34 mouse cellular contexts compared by ENCODE assay signal in the genomic region with DNA sequence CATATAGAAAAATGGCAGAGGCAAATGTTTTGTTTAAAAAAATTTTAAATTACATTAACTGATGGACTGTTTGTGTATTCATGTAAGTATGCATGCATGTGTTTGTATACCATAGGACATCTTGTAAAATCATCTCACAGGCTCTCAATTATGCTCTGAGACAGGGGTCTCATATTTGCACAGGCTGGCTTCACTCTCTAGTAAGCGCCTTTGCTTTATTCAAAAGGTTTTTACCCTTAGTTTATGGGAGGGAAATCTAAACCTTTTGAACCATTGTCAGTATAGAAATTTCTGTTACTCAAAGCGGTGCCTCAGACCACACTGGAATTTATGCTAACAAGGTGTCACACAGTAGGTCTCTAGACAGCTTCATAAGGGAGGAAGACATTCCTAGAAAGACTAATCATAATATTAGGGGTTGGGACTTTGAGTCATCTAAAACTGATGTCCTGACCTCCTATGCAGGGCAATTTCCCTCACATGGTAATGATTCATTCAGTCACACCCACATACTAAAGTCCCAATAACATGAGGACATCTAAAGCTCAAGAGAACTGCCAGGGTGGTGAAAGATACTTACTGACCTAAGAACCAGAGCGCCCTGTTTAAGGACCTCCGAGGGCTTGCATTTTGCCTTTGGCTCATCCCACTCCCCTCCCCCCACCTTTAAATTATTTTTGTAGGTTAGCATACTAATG. TPM values are rescaled to one million over a fixed set of nuclear protein-coding genes. Genes with fewer than 3 reads are reported as not detected.
DNase-seq lines count a peak whose midpoint lies in the region; ATAC-seq and TF ChIP-seq lines count a peak whose summit lies in the region.
"Had no signal": no experiment of that assay in that cellular context is flagged by ENCODE, and none has a peak within 500 bp of the region (broad histone marks: within the 10 kb centered on the region; RNA-seq: fewer than 3 reads in every experiment).

No protein-coding gene starts in this region.

- no peak for TF ChIP-seq POLR2A in small intestine, adult 2 months (IDR thresholded peaks at IDR 0.05; ENCODE audit: low read depth, low read length)

- no peak for TF ChIP-seq CTCF in small intestine, adult 2 months (IDR thresholded peaks at IDR 0.05; ENCODE audit: extremely low read depth, insufficient read length, insufficient replicate concordance, low read depth, low read length)

- H3K9ac ChIP-seq in midbrain, embryonic 11.5 days (ENCODE audit: low read length), result no peak overlapping the region
- H3K9ac ChIP-seq in midbrain, embryonic 14.5 days (replicated peaks; ENCODE audit: low read length), result no peak overlapping the region
- no peak overlapping the region for H3K9ac ChIP-seq in hindbrain, embryonic 11.5 days (ENCODE audit: low read depth, low read length)
- H3K9ac ChIP-seq: embryonic facial prominence, embryonic 13.5 days; forebrain, embryonic 12.5 days; forebrain, postnatal 0 days; heart, embryonic 13.5 days; kidney, embryonic 15.5 days; limb, embryonic 12.5 days; liver, embryonic 15.5 days; lung, embryonic 15.5 days; midbrain, embryonic 12.5 days; stomach, embryonic 15.5 days had no signal

- no peaks in the 10 kb centered on the region for H3K27me3 ChIP-seq in midbrain, embryonic 11.5 days (ENCODE audit: control insufficient read depth, insufficient read depth, low read length)
- no peaks in the 10 kb centered on the region for H3K27me3 ChIP-seq in midbrain, embryonic 14.5 days (ENCODE audit: control insufficient read depth, insufficient read depth, low read length)
- H3K27me3 ChIP-seq in small intestine, adult 2 months (ENCODE audit: control insufficient read depth, insufficient read depth, low read length), result no peaks in the 10 kb centered on the region
- no peaks in the 10 kb centered on the region for H3K27me3 ChIP-seq in hindbrain, embryonic 11.5 days (ENCODE audit: control insufficient read depth, insufficient read depth, low read length)
- H3K27me3 ChIP-seq: embryonic facial prominence, embryonic 13.5 days; forebrain, embryonic 12.5 days; heart, embryonic 13.5 days; kidney, embryonic 15.5 days; limb, embryonic 12.5 days; liver, embryonic 15.5 days; lung, embryonic 15.5 days; midbrain, embryonic 12.5 days; stomach, embryonic 15.5 days had no signal

- H3K36me3 ChIP-seq in midbrain, embryonic 11.5 days (ENCODE audit: control insufficient read depth, insufficient read depth, low read length), result peaks cover 4% of the 10 kb centered on the region; the same call in 1 of the 2 replicates
- peaks cover 14% of the 10 kb centered on the region for H3K36me3 ChIP-seq in midbrain, embryonic 14.5 days (ENCODE audit: control insufficient read depth, insufficient read depth, low read length)
- peaks cover 29% of the 10 kb centered on the region for H3K36me3 ChIP-seq in small intestine, adult 2 months (ENCODE audit: control insufficient read depth, insufficient read depth, low read length)
- H3K36me3 ChIP-seq in hindbrain, embryonic 11.5 days (ENCODE audit: control insufficient read depth, insufficient read depth, low read length), result no peaks in the 10 kb centered on the region
- H3K36me3 ChIP-seq: stomach, embryonic 15.5 days had no signal

- no peaks in the 10 kb centered on the region for H3K9me3 ChIP-seq in midbrain, embryonic 11.5 days (ENCODE audit: control insufficient read depth, low read length)
- no peaks in the 10 kb centered on the region for H3K9me3 ChIP-seq in midbrain, embryonic 14.5 days (ENCODE audit: control insufficient read depth, low read length)
- H3K9me3 ChIP-seq in hindbrain, embryonic 11.5 days (ENCODE audit: control insufficient read depth, low read length), result no peaks in the 10 kb centered on the region
- H3K9me3 ChIP-seq: embryonic facial prominence, embryonic 13.5 days; forebrain, embryonic 12.5 days; heart, embryonic 13.5 days; hindbrain, embryonic 10.5 days; kidney, embryonic 15.5 days; limb, embryonic 12.5 days; liver, embryonic 15.5 days; lung, embryonic 15.5 days; midbrain, embryonic 12.5 days; stomach, embryonic 15.5 days had no signal

- no peak for ATAC-seq in midbrain, embryonic 11.5 days (ENCODE audit: low FRiP score)
- no peak; the same call in 1 of the 2 replicates for ATAC-seq in midbrain, embryonic 14.5 days (ENCODE audit: low FRiP score, low TSS enrichment)
- ATAC-seq in hindbrain, embryonic 11.5 days (ENCODE audit: low FRiP score), result no peak
- ATAC-seq: activated CD4-positive, CD25-positive, alpha-beta regulatory T cell, adult 4 months; forebrain, postnatal 0 days; hindbrain, postnatal 0 days had no signal

- H3K27ac ChIP-seq in midbrain, embryonic 11.5 days (ENCODE audit: low read depth, low read length), result no peak overlapping the region
- H3K27ac ChIP-seq in midbrain, embryonic 14.5 days (replicated peaks; ENCODE audit: low read depth, low read length), result no peak overlapping the region
- peak overlapping the region; percentile 76 for H3K27ac ChIP-seq in small intestine, adult 2 months (ENCODE audit: insufficient read depth, low read depth, low read length)
- no peak overlapping the region for H3K27ac ChIP-seq in hindbrain, embryonic 11.5 days (ENCODE audit: low read depth, low read length)
- H3K27ac ChIP-seq: embryonic facial prominence, embryonic 13.5 days; forebrain, embryonic 12.5 days; heart, embryonic 13.5 days; hindbrain, embryonic 10.5 days; hindbrain, postnatal 0 days; kidney, embryonic 15.5 days; layer of hippocampus, adult 2 months; left cerebral cortex, adult 2 months; limb, embryonic 12.5 days; liver, embryonic 15.5 days; lung, embryonic 15.5 days; midbrain, embryonic 12.5 days; stomach, embryonic 15.5 days had no signal

- no peak overlapping the region for H3K4me2 ChIP-seq in midbrain, embryonic 11.5 days
- no peak overlapping the region for H3K4me2 ChIP-seq in midbrain, embryonic 14.5 days (ENCODE audit: low read length)
- no peak overlapping the region for H3K4me2 ChIP-seq in hindbrain, embryonic 11.5 days (replicated peaks; ENCODE audit: low read depth, low read length)
- H3K4me2 ChIP-seq: embryonic facial prominence, embryonic 13.5 days; forebrain, embryonic 12.5 days; heart, embryonic 13.5 days; kidney, embryonic 15.5 days; limb, embryonic 12.5 days; liver, embryonic 15.5 days; lung, embryonic 15.5 days; midbrain, embryonic 12.5 days; stomach, embryonic 15.5 days had no signal

- no peak overlapping the region for H3K4me3 ChIP-seq in midbrain, embryonic 11.5 days (ENCODE audit: low read depth, low read length)
- H3K4me3 ChIP-seq in midbrain, embryonic 14.5 days (replicated peaks; ENCODE audit: low read depth, low read length), result no peak overlapping the region
- no peak overlapping the region for H3K4me3 ChIP-seq in small intestine, adult 2 months (ENCODE audit: low read depth, low read length)
- H3K4me3 ChIP-seq in hindbrain, embryonic 11.5 days (ENCODE audit: low read depth, low read length), result no peak overlapping the region
- H3K4me3 ChIP-seq: embryonic facial prominence, embryonic 13.5 days; forebrain, embryonic 12.5 days; heart, embryonic 13.5 days; hindbrain, embryonic 10.5 days; kidney, embryonic 15.5 days; layer of hippocampus, adult 2 months; left cerebral cortex, adult 2 months; limb, embryonic 12.5 days; liver, embryonic 15.5 days; lung, embryonic 15.5 days; midbrain, embryonic 12.5 days; stomach, embryonic 15.5 days had no signal

- DNase-seq in midbrain, embryonic 11.5 days (ENCODE audit: low spot score, missing footprints), result peak; percentile 67
- DNase-seq in midbrain, embryonic 14.5 days, result no peak
- peak; percentile 38 for DNase-seq in NIH3T3 (ENCODE audit: low read depth)
- DNase-seq in fibroblast of lung, adult 2 months (ENCODE audit: low read depth), result peak; percentile 14
- no peak for DNase-seq in hindbrain, embryonic 11.5 days (ENCODE audit: low spot score)
- DNase-seq in right cerebral cortex, postnatal 36 days (ENCODE audit: low spot score in 2 of 2), result no peak
- no peak for DNase-seq in testis, postnatal 10 days (ENCODE audit: low spot score)
- DNase-seq: adrenal gland, adult 2 months; adrenal gland, postnatal 36 days; cerebellum, adult 2 months; cerebellum, postnatal 36 days; embryo, embryonic 11 days; forebrain, postnatal 0 days; heart, postnatal 10 days; kidney, adult 11 months; kidney, postnatal 25 days; right cerebral cortex, adult 18-20 months; thymus, adult 18-20 months; thymus, postnatal 25 days had no signal

- 92% methylated on average over 4 of the region's 4 CpGs for WGBS in midbrain, embryonic 11.5 days
- WGBS in midbrain, embryonic 14.5 days, result 88% methylated on average over 4 of the region's 4 CpGs
- 76% methylated on average over 4 of the region's 4 CpGs for WGBS in small intestine, adult 2 months
- 93% methylated on average over 4 of the region's 4 CpGs for WGBS in hindbrain, embryonic 11.5 days

- H3K4me1 ChIP-seq in midbrain, embryonic 11.5 days (ENCODE audit: control insufficient read depth, insufficient read depth, low read length), result no peaks in the 10 kb centered on the region
- H3K4me1 ChIP-seq in midbrain, embryonic 14.5 days (ENCODE audit: control insufficient read depth, insufficient read depth, low read length), result no peaks in the 10 kb centered on the region
- H3K4me1 ChIP-seq in small intestine, adult 2 months (ENCODE audit: control insufficient read depth, insufficient read depth, insufficient read length, low read length), result no peaks in the 10 kb centered on the region; the same call in 1 of the 2 replicates
- no peaks in the 10 kb centered on the region for H3K4me1 ChIP-seq in hindbrain, embryonic 11.5 days (replicated peaks; ENCODE audit: control insufficient read depth, insufficient read depth, low read length)
- H3K4me1 ChIP-seq: forebrain, embryonic 12.5 days; heart, embryonic 13.5 days; hindbrain, embryonic 10.5 days; kidney, embryonic 15.5 days; liver, embryonic 15.5 days; lung, embryonic 15.5 days; midbrain, embryonic 12.5 days; stomach, embryonic 15.5 days had no signal

RNA-seq across cellular contexts. Expression of a gene that starts 55.2 kb away (rescaled TPM):
- polyA plus RNA-seq in midbrain, embryonic 11.5 days (2014; fragmentation: Nextera tagmentation; extraction: Ambion mirVana), result 43.0 and 45.9 TPM in 2 replicates
- 24.7 and 30.9 TPM in 2 replicates for polyA plus RNA-seq in midbrain, embryonic 14.5 days (2014; fragmentation: Nextera tagmentation; extraction: Ambion mirVana)
- 16.4 and 56.8 TPM in 2 replicates for polyA plus RNA-seq in small intestine, adult 2 months (2012; rRNA removed)
- 42.5 and 48.6 TPM in 2 replicates for polyA plus RNA-seq in hindbrain, embryonic 11.5 days (2014; fragmentation: Nextera tagmentation; extraction: Ambion mirVana)

Comparison
In these comparisons a context has a peak if more than half of its experiments do, and no peak if none do; other contexts are left out.
1. DNase-seq: peak in midbrain, embryonic 11.5 days (single experiment), NIH3T3 (single experiment) and fibroblast of lung, adult 2 months (single experiment); none in midbrain, embryonic 14.5 days (single experiment), hindbrain, embryonic 11.5 days (single experiment), right cerebral cortex, postnatal 36 days (0 of 2) and testis, postnatal 10 days (single experiment).